Mouse (Mus musculus): Measurements from ENCODE around the gene Dus1l.

DNA sequence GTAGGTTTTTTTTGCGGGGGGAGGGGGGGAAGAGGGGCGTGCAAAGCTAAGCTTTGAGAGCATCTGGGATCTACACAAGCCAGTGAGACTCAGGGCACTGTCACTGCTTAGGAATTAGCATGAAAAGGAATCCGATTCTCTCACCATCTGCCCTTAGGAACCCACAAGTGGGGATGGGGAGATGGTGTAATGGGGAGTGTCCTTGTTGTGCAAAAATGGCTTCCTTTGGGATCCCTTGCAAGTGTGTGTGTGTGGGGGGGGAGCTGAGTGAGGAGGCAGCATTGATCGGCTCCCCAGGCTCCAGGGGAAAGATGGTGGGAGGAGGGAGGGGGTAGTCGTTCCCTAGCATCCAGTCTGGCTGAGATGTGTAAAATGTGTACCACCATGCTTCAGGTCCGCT is 19.1 kb downstream of the Dus1l start:
- TF ChIP-seq EP300 (IDR thresholded peaks at IDR 0.05; ENCODE audit: low read depth): no peak
- no peak for TF ChIP-seq CTCF (IDR thresholded peaks at IDR 0.05; ENCODE audit: low read depth)

Measured in heart, postnatal 0 days (tissue).